Mouse (Mus musculus) CH12.LX (cell line): ENCODE measurements at regions not wholly inside any gene's neighbourhood (a gene's known extent, or its start where the extent isn't known, plus 50 kb on each side); places are given as distances from the start of the nearest gene placed in this dataset.

ENCODE experiments used
- DNase-seq: peaks from one replicate; pipeline ENCODE4 v3.0.0-alpha.2; 2013; ENCODE audit errors: extremely low read depth
- H3K27ac ChIP-seq: 2 replicates; pipeline ENCODE4 v1.5.1; 2012; ENCODE audit warnings: low read depth, mild to moderate bottlenecking, control low read depth, moderate library complexity; ENCODE audit not compliant: insufficient read depth
- H3K27me3 ChIP-seq: replicated peaks from 2 replicates; pipeline ENCODE3; 2012; ENCODE audit warnings: inconsistent platforms
- H3K36me3 ChIP-seq, 2 experiments: replicated peaks in 1 of 2; 2 replicates each; pipeline versions ENCODE3 to v1.6.1; 2012; ENCODE audit warnings: inconsistent platforms in 1 of 2, low read length in 1 of 2, mild to moderate bottlenecking in 1 of 2, mixed read lengths in 1 of 2, moderate library complexity in 1 of 2; ENCODE audit not compliant: control insufficient read depth in 1 of 2, insufficient read depth in 1 of 2
- H3K4me1 ChIP-seq, 2 experiments: 2 replicates each; pipeline ENCODE4 v1.6.1; 2012; ENCODE audit warnings: inconsistent platforms in 1 of 2, moderate library complexity in 1 of 2; ENCODE audit not compliant: insufficient read depth in 2 of 2, control insufficient read depth in 1 of 2
- H3K4me2 ChIP-seq: 2 replicates; pipeline ENCODE4 v1.6.1; 2012; ENCODE audit warnings: low read depth, mild to moderate bottlenecking, control low read depth; ENCODE audit not compliant: poor library complexity, insufficient read depth, severe bottlenecking
- H3K4me3 ChIP-seq, 3 experiments: fragments of 150-350 bp in 1 of 3; sonication (generic) in 1 of 3; replicated peaks in 1 of 3; 2 replicates each; pipeline versions ENCODE3 to v1.5.1; 2011 to 2012; ENCODE audit warnings: low read depth in 2 of 3, low read length in 2 of 3, mild to moderate bottlenecking in 2 of 3, moderate library complexity in 2 of 3, control low read depth in 1 of 3, improper control_type of control experiment in 1 of 3, inconsistent platforms in 1 of 3, mixed read lengths in 1 of 3; ENCODE audit not compliant: poor library complexity in 1 of 3
- H3K79me2 ChIP-seq: replicated peaks from 2 replicates; pipeline ENCODE4 v1.6.1; 2012; ENCODE audit warnings: mild to moderate bottlenecking, moderate library complexity; ENCODE audit not compliant: control insufficient read depth, poor library complexity, insufficient read depth, severe bottlenecking; ENCODE audit errors: extremely low read depth
- H3K9ac ChIP-seq: 2 replicates; pipeline ENCODE4 v1.6.1; 2012; ENCODE audit warnings: low read depth, mild to moderate bottlenecking, control low read depth, moderate library complexity; ENCODE audit not compliant: insufficient read depth
- H3K9me3 ChIP-seq: replicated peaks from 2 replicates; pipeline ENCODE3; 2012; ENCODE audit warnings: low read length, inconsistent platforms, mixed read lengths
- CHD1 ChIP-seq: IDR thresholded peaks from 2 replicates; pipeline ENCODE4 v1.6.1; 2012; ENCODE audit warnings: low read depth, low read length, improper control_type of control experiment, inconsistent platforms
- CHD2 ChIP-seq: IDR thresholded peaks from 2 replicates; pipeline ENCODE4 v1.6.1; 2011; ENCODE audit warnings: low read length, improper control_type of control experiment
- CTCF ChIP-seq, 2 experiments: IDR thresholded peaks in 1 of 2; conservative IDR thresholded peaks in 1 of 2; 2 replicates each; pipeline ENCODE4 v1.5.1; 2011 to 2012; ENCODE audit warnings: low read depth in 2 of 2, low read length in 2 of 2, improper control_type of control experiment in 1 of 2, inconsistent platforms in 1 of 2, mild to moderate bottlenecking in 1 of 2, moderate library complexity in 1 of 2
- ELF1 ChIP-seq: IDR thresholded peaks from 2 replicates; pipeline ENCODE4 v1.6.1; 2014; ENCODE audit warnings: low read depth, mild to moderate bottlenecking, inconsistent platforms, low read length, improper control_type of control experiment
- ETS1 ChIP-seq: conservative IDR thresholded peaks from 2 replicates; pipeline ENCODE4 v1.6.1; 2012; ENCODE audit warnings: low read depth, mild to moderate bottlenecking, inconsistent platforms, low read length, improper control_type of control experiment, moderate library complexity
- GABPA ChIP-seq: IDR thresholded peaks from 2 replicates; pipeline ENCODE4 v1.6.1; 2012; ENCODE audit warnings: low read depth, low read length, improper control_type of control experiment, inconsistent platforms; ENCODE audit not compliant: insufficient replicate concordance
- HCFC1 ChIP-seq: IDR thresholded peaks from 2 replicates; pipeline ENCODE4 v1.6.1; 2012; ENCODE audit warnings: low read depth, mild to moderate bottlenecking, inconsistent platforms, low read length, improper control_type of control experiment
- IRF4 ChIP-seq: IDR thresholded peaks from 2 replicates; pipeline ENCODE4 v1.6.1; 2014; ENCODE audit warnings: low read depth, mild to moderate bottlenecking, inconsistent platforms, low read length, improper control_type of control experiment
- JUN ChIP-seq: IDR thresholded peaks from 2 replicates; pipeline ENCODE4 v1.6.1; 2011; ENCODE audit warnings: low read depth, mild to moderate bottlenecking, low read length, improper control_type of control experiment, moderate library complexity; ENCODE audit not compliant: insufficient read depth
- KAT2A ChIP-seq: IDR thresholded peaks from 2 replicates; pipeline ENCODE4 v1.6.1; 2012; ENCODE audit warnings: low read length, improper control_type of control experiment, inconsistent platforms; ENCODE audit not compliant: insufficient replicate concordance
- MAFK ChIP-seq: IDR thresholded peaks from 2 replicates; pipeline ENCODE4 v1.6.1; 2011; ENCODE audit warnings: low read length, improper control_type of control experiment; ENCODE audit not compliant: insufficient replicate concordance
- MAZ ChIP-seq: IDR thresholded peaks from 2 replicates; pipeline ENCODE4 v1.6.1; 2012; ENCODE audit warnings: low read depth, mild to moderate bottlenecking, inconsistent platforms, low read length, improper control_type of control experiment, moderate library complexity
- MEF2A ChIP-seq: IDR thresholded peaks from 2 replicates; pipeline ENCODE4 v1.6.1; 2014; ENCODE audit warnings: low read depth, mild to moderate bottlenecking, inconsistent platforms, low read length, improper control_type of control experiment, borderline replicate concordance
- MYC ChIP-seq: IDR thresholded peaks from 2 replicates; pipeline ENCODE4 v1.6.1; 2011; ENCODE audit warnings: low read depth, mild to moderate bottlenecking, improper control_type of control experiment, low read length
- NELFE ChIP-seq: IDR thresholded peaks from 2 replicates; pipeline ENCODE4 v1.6.1; 2011; ENCODE audit warnings: low read depth, low read length, improper control_type of control experiment
- PAX5 ChIP-seq: IDR thresholded peaks from 2 replicates; pipeline ENCODE4 v1.6.1; 2012; ENCODE audit warnings: low read length, inconsistent platforms, mixed read lengths
- POLR2A ChIP-seq: IDR thresholded peaks from 2 replicates; pipeline ENCODE4 v1.6.1; 2011; ENCODE audit warnings: low read depth, mild to moderate bottlenecking, improper control_type of control experiment, low read length
- RCOR1 ChIP-seq: conservative IDR thresholded peaks from 2 replicates; pipeline ENCODE4 v1.6.1; 2012; ENCODE audit warnings: low read depth, mild to moderate bottlenecking, inconsistent platforms, low read length, improper control_type of control experiment
- SMC3 ChIP-seq: IDR thresholded peaks from 2 replicates; pipeline ENCODE4 v1.6.1; 2011; ENCODE audit warnings: low read depth, low read length, improper control_type of control experiment
- TBP ChIP-seq: conservative IDR thresholded peaks from 2 replicates; pipeline ENCODE4 v1.6.1; 2011; ENCODE audit warnings: low read depth, low read length, improper control_type of control experiment
- TCF12 ChIP-seq: IDR thresholded peaks from 2 replicates; pipeline ENCODE4 v1.6.1; 2014; ENCODE audit warnings: low read depth, mild to moderate bottlenecking, inconsistent platforms, low read length, improper control_type of control experiment
- UBTF ChIP-seq: IDR thresholded peaks from 2 replicates; pipeline ENCODE4 v1.6.1; 2012; ENCODE audit warnings: low read depth, mild to moderate bottlenecking, inconsistent platforms, low read length, improper control_type of control experiment, moderate library complexity
- USF2 ChIP-seq: conservative IDR thresholded peaks from 2 replicates; pipeline ENCODE4 v1.6.1; 2011; ENCODE audit warnings: low read depth, low read length, improper control_type of control experiment
- ZNF384 ChIP-seq: IDR thresholded peaks from 2 replicates; pipeline ENCODE4 v1.6.1; 2012; ENCODE audit warnings: low read depth, low read length, improper control_type of control experiment, inconsistent platforms
- dilution Hi-C: fragments of 300-500 bp; cut with MboI; formaldehyde crosslinking; loops from 2 replicates; pipeline ENCODE4 v1.14.3; 2020; ENCODE audit warnings: low sequenced_read_pairs; ENCODE audit not compliant: extremely low pct_unique_long_range_greater_than_20kb, extremely low pct_ligation_motif_present
- in situ Hi-C: fragments of 300-500 bp; cut with MboI; formaldehyde crosslinking; loops from 3 replicates; pipeline ENCODE4 v1.14.3; 2019; ENCODE audit warnings: low sequenced_read_pairs, low pct_ligation_motif_present, low pct_unique_long_range_greater_than_20kb, mixed read lengths

- Histone ChIP-seq H3K4me2 (no peak overlapping the region), H3K4me1 (no peaks in the 10 kb centered on the region), H3K27ac (no peak overlapping the region), H3K36me3 (no peaks in the 10 kb centered on the region), H3K4me3 (no peak overlapping the region), H3K79me2 (no peaks in the 10 kb centered on the region), H3K9me3 (peaks cover 92% of the 10 kb centered on the region), H3K9ac (no peak overlapping the region), H3K27me3 (no peaks in the 10 kb centered on the region)
- dilution Hi-C loops: no loop called here
- in situ Hi-C loops: no loop called here
- no peak for DNase-seq
- no peak for TF ChIP-seq GABPA
- TF ChIP-seq ELF1: no peak
- TF ChIP-seq USF2: no peak
- TF ChIP-seq SMC3: no peak
- no peak for TF ChIP-seq MEF2A
- no peak for TF ChIP-seq JUN
- no peak for TF ChIP-seq CHD1
- no peak for TF ChIP-seq TBP
These were observed 516.2 kb upstream of the Zdhhc25 start for GRCm38 (mm10) chr15:88083911-88084310.

GRCm38 (mm10) chr15:88085631-88086030 is 514.5 kb upstream of the Zdhhc25 start:
- H3K27ac ChIP-seq: no peak overlapping the region
- TF ChIP-seq NELFE (no peak), ETS1 (no peak), MAFK (no peak), RCOR1 (no peak), IRF4 (no peak), MYC (no peak), CTCF (conservative IDR thresholded peaks at IDR 0.05 in 1 of 2, IDR thresholded peaks at IDR 0.05 in 1 of 2; ENCODE audit: low read depth in 2 of 2, low read length in 2 of 2) (no peak), TBP (no peak), CHD2 (no peak), KAT2A (no peak), TCF12 (no peak), POLR2A (no peak), HCFC1 (no peak), JUN (no peak), UBTF (no peak), PAX5 (no peak), ZNF384 (no peak), MAZ (no peak)
- H3K36me3 ChIP-seq: no peaks in the 10 kb centered on the region
- dilution Hi-C loops (no loop called here), in situ Hi-C loops (no loop called here)
- H3K27me3 ChIP-seq: no peaks in the 10 kb centered on the region
- no peaks in the 10 kb centered on the region for H3K4me1 ChIP-seq
- H3K4me2 ChIP-seq: no peak overlapping the region
- DNase-seq: no peak
- no peak overlapping the region for H3K9ac ChIP-seq
- H3K9me3 ChIP-seq: peaks cover 89% of the 10 kb centered on the region
- no peak overlapping the region for H3K4me3 ChIP-seq
- H3K79me2 ChIP-seq: no peaks in the 10 kb centered on the region
